Mouse (Mus musculus) cortical plate, adult 2 months (tissue): ENCODE data around the gene A930009A15Rik. TPM values are rescaled to one million over a fixed set of nuclear protein-coding genes. Genes with fewer than 3 reads are reported as not detected.

Experiments used
- H3K27ac ChIP-seq: fragments of 200-500 bp; 2 replicates; pipeline ENCODE4 v1.5.1; 2012; ENCODE audit warnings: low read length, control low read depth, inconsistent platforms; ENCODE audit not compliant: insufficient read depth
- H3K4me1 ChIP-seq: fragments of 200-500 bp; 2 replicates; pipeline ENCODE4 v1.6.1; 2011; ENCODE audit warnings: low read length; ENCODE audit not compliant: control insufficient read depth, insufficient read depth
- H3K4me3 ChIP-seq: fragments of 200-500 bp; 2 replicates; pipeline ENCODE4 v1.5.1; 2011; ENCODE audit warnings: mild to moderate bottlenecking, low read length, control low read depth; ENCODE audit not compliant: insufficient read depth
- CTCF ChIP-seq: fragments of 200-500 bp; IDR thresholded peaks from 2 replicates; pipeline ENCODE4 v1.5.1; 2011; ENCODE audit warnings: mild to moderate bottlenecking, control low read depth, low read length; ENCODE audit not compliant: insufficient read depth; ENCODE audit errors: extremely low read depth
- POLR2A ChIP-seq: fragments of 200-500 bp; IDR thresholded peaks from 2 replicates; pipeline ENCODE4 v1.6.1; 2011; ENCODE audit warnings: mild to moderate bottlenecking, low read length, control low read depth; ENCODE audit not compliant: insufficient read depth; ENCODE audit errors: extremely low read depth
- polyA plus RNA-seq: library from polyadenylated mRNA; depleted of rRNA; stranded (reverse); fragments of >200 nt; gene quantifications from 2 replicates; pipeline ENCODE4 v1.2.3, GENCODE M21; 2012

The A930009A15Rik gene
- polyA plus RNA-seq, 1 experiment, result 0.38 TPM

GRCm38 (mm10) chr10:115553352-115554113, 16.3 kb upstream of the A930009A15Rik start:
- TF ChIP-seq POLR2A (no peak), CTCF (no peak)

GRCm38 (mm10) chr10:115555191-115555765, 14.5 kb upstream of the A930009A15Rik start:
- TF ChIP-seq CTCF (no peak), POLR2A (no peak)
- Histone ChIP-seq H3K27ac (no peak overlapping the region), H3K4me1 (no peaks in the 10 kb centered on the region), H3K4me3 (no peak overlapping the region)

More at GRCm38 (mm10) chr10:115553352-115554113, 16.3 kb upstream of the A930009A15Rik start:
- Histone ChIP-seq H3K27ac (no peak overlapping the region), H3K4me1 (no peaks in the 10 kb centered on the region), H3K4me3 (no peak overlapping the region)

- TF ChIP-seq CTCF (no peak), POLR2A (no peak)
- Histone ChIP-seq H3K27ac (no peak overlapping the region), H3K4me3 (no peak overlapping the region), H3K4me1 (no peaks in the 10 kb centered on the region)
These were observed 13.0 kb upstream of the A930009A15Rik start for GRCm38 (mm10) chr10:115556738-115557242.

GRCm38 (mm10) chr10:115561136-115561880, 8.5 kb upstream of the A930009A15Rik start:
- H3K4me3 ChIP-seq, result no peak overlapping the region

GRCm38 (mm10) chr10:115562911-115563686, 6.7 kb upstream of the A930009A15Rik start:
- no peak overlapping the region for H3K27ac ChIP-seq
- TF ChIP-seq POLR2A (no peak), CTCF (no peak)

More at GRCm38 (mm10) chr10:115561136-115561880, 8.5 kb upstream of the A930009A15Rik start:
- no peak overlapping the region for H3K27ac ChIP-seq
- TF ChIP-seq POLR2A (no peak), CTCF (no peak)
- no peaks in the 10 kb centered on the region for H3K4me1 ChIP-seq

GRCm38 (mm10) chr10:115563961-115564360, 5.8 kb upstream of the A930009A15Rik start:
- Histone ChIP-seq H3K4me3 (no peak overlapping the region), H3K4me1 (no peaks in the 10 kb centered on the region), H3K27ac (no peak overlapping the region)
- no peak for TF ChIP-seq POLR2A
- TF ChIP-seq CTCF, result no peak

More at GRCm38 (mm10) chr10:115562911-115563686, 6.7 kb upstream of the A930009A15Rik start:
- Histone ChIP-seq H3K4me3 (no peak overlapping the region), H3K4me1 (no peaks in the 10 kb centered on the region)

- TF ChIP-seq POLR2A, result no peak
- TF ChIP-seq CTCF, result no peak
- H3K27ac ChIP-seq, result no peak overlapping the region
- no peak overlapping the region for H3K4me3 ChIP-seq
- no peaks in the 10 kb centered on the region for H3K4me1 ChIP-seq
These were observed 791 bp downstream of the A930009A15Rik start for GRCm38 (mm10) chr10:115570577-115570976.

- Histone ChIP-seq H3K4me1 (no peaks in the 10 kb centered on the region), H3K4me3 (no peak overlapping the region), H3K27ac (no peak overlapping the region)
- TF ChIP-seq CTCF (no peak), POLR2A (no peak)
These were observed 1.5 kb downstream of the A930009A15Rik start for GRCm38 (mm10) chr10:115571317-115571716.

GRCm38 (mm10) chr10:115571734-115572440, 2.1 kb downstream of the A930009A15Rik start:
- Histone ChIP-seq H3K4me3 (no peak overlapping the region), H3K27ac (no peak overlapping the region), H3K4me1 (no peaks in the 10 kb centered on the region)
- TF ChIP-seq CTCF (no peak), POLR2A (no peak)
